Mouse (Mus musculus) kidney, postnatal 0 days (tissue): ENCODE measurements around the gene Tob2. TPM values are rescaled to one million over a fixed set of nuclear protein-coding genes. Genes with fewer than 3 reads are reported as not detected.

Experiments used
- ATAC-seq: fragments of 200-750 bp; cut with Nextera tagmentation; replicated peaks from 2 replicates; pipeline ENCODE4 v1.8.0; 2017; ENCODE audit warnings: low read depth, moderate number of reproducible peaks, moderate TSS enrichment, moderate library complexity; ENCODE audit not compliant: low FRiP score
- DNase-seq: peaks from one replicate; pipeline ENCODE4 v3.0.0-alpha.2; 2016; ENCODE audit warnings: low spot score
- H3K27ac ChIP-seq: fragments of 300-500 bp; sonication (generic); 2 replicates; pipeline ENCODE4 v1.5.1; 2014; ENCODE audit warnings: mild to moderate bottlenecking
- H3K27me3 ChIP-seq: fragments of 300-500 bp; sonication (generic); 2 replicates; pipeline ENCODE4 v1.6.1; 2014; ENCODE audit warnings: low read length, mixed read lengths; ENCODE audit not compliant: insufficient read depth
- H3K36me3 ChIP-seq: fragments of 300-500 bp; sonication (generic); 2 replicates; pipeline ENCODE4 v1.6.1; 2014; ENCODE audit warnings: low read length, mixed read lengths; ENCODE audit not compliant: insufficient read depth
- H3K4me1 ChIP-seq: fragments of 300-500 bp; sonication (generic); replicated peaks from 2 replicates; pipeline ENCODE4 v1.6.1; 2014; ENCODE audit warnings: antibody characterized with exemption, low read length, mixed read lengths; ENCODE audit not compliant: insufficient read depth
- H3K4me2 ChIP-seq: fragments of 300-500 bp; sonication (generic); 2 replicates; pipeline ENCODE4 v1.6.1; 2014; ENCODE audit warnings: mild to moderate bottlenecking, low read length, moderate library complexity, mixed read lengths
- H3K4me3 ChIP-seq: fragments of 300-500 bp; sonication (generic); replicated peaks from 2 replicates; pipeline ENCODE4 v1.5.1; 2014; ENCODE audit warnings: low read depth, low read length
- H3K9ac ChIP-seq: fragments of 300-500 bp; sonication (generic); 2 replicates; pipeline ENCODE4 v1.6.1; 2014; ENCODE audit warnings: low read depth, low read length
- H3K9me3 ChIP-seq: fragments of 300-500 bp; sonication (generic); replicated peaks from 2 replicates; pipeline ENCODE4 v1.6.1; 2016; ENCODE audit warnings: low read length, inconsistent platforms, mixed read lengths
- CTCF ChIP-seq: IDR thresholded peaks from 2 replicates; pipeline ENCODE4 v1.5.1; 2016; ENCODE audit warnings: antibody characterized with exemption, low read depth, mild to moderate bottlenecking, moderate library complexity
- WGBS: fragments of 180-500 bp; shearing (Covaris S2); extraction: QIAGEN DNeasy Blood & Tissue Kit; methylation state at CpG from one replicate; pipeline ENCODE4 v1.1.7; 2014; 5-methylcytosine and 5-hydroxymethylcytosine counted together
- polyA plus RNA-seq: library from polyadenylated mRNA; unstranded; fragments of >200 nt; fragmentation: Nextera tagmentation; extraction: Ambion mirVana; gene quantifications from 2 replicates; pipeline ENCODE4 v1.2.1, GENCODE M21; 2015

Gene Tob2
- polyA plus RNA-seq, 1 experiment from 2014 or later: 22.5 TPM

DNA sequence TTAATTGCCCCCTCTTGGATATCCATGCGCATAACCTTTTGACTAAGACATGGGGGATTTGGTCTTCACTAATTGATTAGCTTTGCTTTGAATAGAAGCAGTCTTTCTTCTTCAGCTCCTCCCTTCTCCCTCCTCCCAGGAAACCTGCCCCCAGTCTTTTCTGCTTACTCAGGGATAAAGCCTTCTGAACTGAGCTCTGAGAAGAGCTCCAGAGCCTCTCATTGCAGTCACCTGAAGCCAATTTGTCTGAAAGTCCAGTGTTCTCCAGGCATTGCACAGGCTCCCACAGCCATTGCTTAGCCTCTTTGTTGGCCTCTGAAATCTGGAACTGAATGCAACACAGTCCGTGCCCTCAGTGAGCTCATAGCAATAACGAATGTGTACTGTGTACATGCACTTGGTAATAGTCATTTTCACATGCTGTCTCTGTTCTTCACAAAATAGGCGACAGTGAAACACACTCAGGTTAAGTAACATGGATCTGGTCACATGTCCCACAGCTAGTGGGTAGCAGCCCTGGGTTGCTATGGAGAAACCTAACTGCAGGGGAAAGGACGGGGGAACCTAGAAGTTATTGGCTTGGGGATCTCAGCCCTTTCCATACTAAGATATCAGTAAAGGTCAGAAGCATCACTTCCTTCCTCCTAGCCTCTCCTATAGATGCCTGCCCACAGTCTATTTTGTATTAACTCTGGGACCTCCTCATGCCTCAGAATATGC is 44.5 kb downstream of the Tob2 start:
- WGBS: 86% methylated on average over 5 of the region's 5 CpGs
- Histone ChIP-seq H3K27ac (no peak overlapping the region), H3K36me3 (peaks cover 26% of the 10 kb centered on the region), H3K4me2 (no peak overlapping the region), H3K9me3 (no peaks in the 10 kb centered on the region), H3K4me1 (peaks cover 10% of the 10 kb centered on the region), H3K9ac (no peak overlapping the region), H3K27me3 (no peaks in the 10 kb centered on the region), H3K4me3 (no peak overlapping the region)
- ATAC-seq: no peak
- TF ChIP-seq CTCF: no peak
- DNase-seq: no peak

DNA sequence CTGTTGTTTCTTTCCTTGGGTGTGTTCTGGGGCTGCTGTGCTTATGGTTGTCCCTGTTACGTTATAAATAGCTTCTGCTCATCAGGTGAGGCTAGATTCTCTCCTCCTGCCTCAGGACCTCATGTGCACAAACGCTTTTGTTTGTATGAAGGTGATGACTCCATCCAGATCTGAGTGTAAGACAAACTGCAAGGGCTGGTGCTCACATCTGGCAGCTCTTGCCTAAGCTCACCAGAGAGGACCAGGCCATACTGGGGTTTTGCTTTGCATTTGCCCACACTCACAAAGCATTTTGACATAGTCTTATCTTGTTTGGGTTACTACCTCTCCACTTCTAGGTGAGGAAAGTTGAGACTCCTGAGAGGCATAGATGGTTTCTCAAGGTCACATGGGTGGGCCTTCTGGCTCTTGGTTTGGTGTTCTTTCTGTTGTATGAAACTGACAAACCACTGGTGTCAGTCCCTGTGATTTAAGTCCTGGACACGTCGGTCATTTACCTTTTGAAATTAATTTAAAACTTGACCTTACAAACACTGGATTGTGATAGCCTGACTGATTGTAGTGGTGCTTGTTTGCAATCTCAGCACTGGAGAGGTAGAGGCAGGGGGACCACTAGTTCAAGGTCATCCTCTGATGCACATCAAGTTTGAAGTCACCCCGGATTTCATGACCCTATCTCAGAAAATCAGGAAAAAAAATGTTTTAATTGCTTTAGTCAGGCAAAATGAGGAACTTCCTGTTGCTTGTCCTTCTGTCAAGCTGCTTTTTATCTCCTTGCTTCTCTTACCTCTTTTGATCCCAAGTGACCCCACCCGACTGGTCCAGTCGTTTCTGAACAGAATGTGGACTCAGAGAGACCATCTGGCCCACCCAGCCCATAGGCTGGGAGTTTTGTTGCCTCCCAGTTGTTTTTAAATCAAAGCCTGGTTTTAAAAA is 45.6 kb downstream of the Tob2 start:
- Histone ChIP-seq H3K9me3 (no peaks in the 10 kb centered on the region), H3K27me3 (no peaks in the 10 kb centered on the region), H3K36me3 (peaks cover 21% of the 10 kb centered on the region), H3K4me1 (peaks cover 11% of the 10 kb centered on the region), H3K27ac (no peak overlapping the region), H3K4me2 (peak overlapping the region; percentile 71; the same call in 1 of the 2 replicates), H3K9ac (peak overlapping the region; percentile 81; the same call in 1 of the 2 replicates), H3K4me3 (no peak overlapping the region)
- ATAC-seq: no peak
- no peak for TF ChIP-seq CTCF
- 61% methylated on average over 7 of the region's 7 CpGs for WGBS
- no peak for DNase-seq

DNA sequence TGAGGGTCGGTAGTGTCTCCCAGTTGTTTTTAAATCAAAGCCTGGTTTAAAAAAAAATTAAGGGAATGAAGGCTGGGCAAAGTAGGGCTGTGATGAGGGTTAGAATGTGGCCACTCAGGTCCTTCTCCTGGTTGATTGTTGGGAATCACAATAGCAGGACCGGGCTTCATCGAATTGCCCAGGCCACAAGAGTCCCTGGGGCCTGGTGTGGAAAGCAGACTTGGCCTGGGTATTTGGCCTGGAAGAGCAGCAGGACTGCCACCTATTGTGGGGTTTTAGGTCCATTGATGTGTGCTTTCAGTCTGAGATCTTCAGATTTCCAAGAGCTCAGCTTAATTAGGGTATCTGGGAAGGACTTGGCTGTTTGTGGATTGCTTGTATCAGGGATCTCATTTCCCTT is 46.3 kb downstream of the Tob2 start:
- Histone ChIP-seq H3K36me3 (peaks cover 16% of the 10 kb centered on the region), H3K4me3 (peak overlapping the region; percentile 65), H3K4me2 (peak overlapping the region; percentile 71), H3K4me1 (peaks cover 11% of the 10 kb centered on the region), H3K9ac (peak overlapping the region; percentile 81), H3K27me3 (no peaks in the 10 kb centered on the region), H3K27ac (peak overlapping the region; percentile 92; the same call in 1 of the 2 replicates), H3K9me3 (no peaks in the 10 kb centered on the region)
- ATAC-seq: no peak
- no peak for TF ChIP-seq CTCF
- no peak for DNase-seq
- WGBS: 33% methylated on average over 3 of the region's 3 CpGs

DNA sequence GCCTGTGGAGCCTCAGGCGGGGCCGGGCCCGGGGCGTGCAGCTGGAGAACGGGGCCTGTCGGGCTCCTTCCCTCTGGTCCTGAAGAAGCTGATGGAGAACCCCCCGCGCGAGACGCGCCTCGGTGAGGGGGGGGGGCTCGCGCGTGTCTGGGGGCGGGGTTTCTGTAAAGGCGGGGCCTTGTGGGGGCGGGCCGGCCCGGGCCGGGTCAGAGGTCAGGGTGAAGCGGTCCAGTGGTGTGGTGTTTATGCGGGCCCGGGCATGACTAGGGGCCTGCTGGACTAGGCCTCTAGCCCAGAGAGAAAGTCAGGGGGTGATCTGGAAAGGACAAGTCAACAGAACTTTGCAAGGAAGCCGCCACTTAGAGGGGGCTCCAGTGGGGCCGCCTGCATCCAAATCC is 47.0 kb downstream of the Tob2 start:
- Histone ChIP-seq H3K36me3 (peaks cover 9% of the 10 kb centered on the region), H3K4me2 (peak overlapping the region; percentile 71), H3K4me3 (peak overlapping the region; percentile 65), H3K27ac (peak overlapping the region; percentile 92), H3K4me1 (peaks cover 11% of the 10 kb centered on the region), H3K9me3 (no peaks in the 10 kb centered on the region), H3K9ac (peak overlapping the region; percentile 81), H3K27me3 (no peaks in the 10 kb centered on the region)
- TF ChIP-seq CTCF: no peak
- WGBS: 1% methylated on average over 22 of the region's 26 CpGs
- DNase-seq (peak; percentile 63), ATAC-seq (peak; percentile 30)

DNA sequence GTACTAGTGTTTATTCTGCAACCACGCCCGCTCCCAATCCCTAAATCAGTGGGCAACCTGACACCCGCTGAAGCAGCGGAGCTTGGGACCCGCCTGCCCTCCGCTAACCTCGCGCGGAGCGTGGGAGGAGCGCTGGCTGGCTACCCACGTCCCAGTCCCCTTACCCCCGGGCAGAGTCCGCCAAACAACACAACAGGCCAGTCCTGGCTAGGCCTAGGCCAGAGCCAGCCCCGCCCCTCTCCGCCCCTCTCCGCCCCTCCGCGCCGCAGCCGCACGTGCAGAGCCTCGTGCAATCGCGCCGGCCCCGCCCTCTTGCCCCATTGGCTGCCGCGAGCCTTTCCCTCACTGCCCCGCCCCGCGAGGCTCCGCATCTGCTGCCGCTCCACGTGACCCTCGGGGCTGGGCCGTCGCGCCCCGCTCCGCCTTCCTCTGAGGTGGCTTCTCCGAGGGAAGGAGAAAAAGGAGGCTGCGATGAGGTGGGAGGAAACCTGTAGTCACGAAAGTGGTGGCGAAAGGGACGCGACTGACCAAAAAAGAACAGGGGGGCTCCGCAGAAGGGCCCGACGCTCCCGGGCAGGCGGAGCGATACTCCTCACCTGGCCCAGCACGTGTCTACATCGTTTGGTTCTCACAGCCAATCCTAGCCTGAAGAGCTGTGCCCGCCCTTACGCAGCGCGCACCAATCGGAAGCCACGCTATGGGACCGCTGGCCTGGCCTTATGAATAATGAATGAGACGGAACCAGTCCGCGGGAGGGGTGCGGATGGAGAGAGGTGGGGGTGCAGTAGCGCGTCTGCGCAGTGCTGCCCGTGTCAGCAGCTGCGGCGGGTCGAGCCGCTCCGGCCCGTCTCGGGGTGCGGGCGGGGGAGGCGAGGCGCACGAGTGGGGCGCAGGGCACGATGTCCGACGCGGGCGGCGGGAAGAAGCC is 47.7 kb downstream of the Tob2 start:
- peak; percentile 99 for DNase-seq
- Histone ChIP-seq H3K27me3 (no peaks in the 10 kb centered on the region), H3K9ac (peak overlapping the region; percentile 81), H3K4me3 (peak overlapping the region; percentile 65), H3K9me3 (no peaks in the 10 kb centered on the region), H3K4me2 (peak overlapping the region; percentile 71), H3K27ac (peak overlapping the region; percentile 92), H3K4me1 (peaks cover 17% of the 10 kb centered on the region), H3K36me3 (0 out of 2 replicates have a peak, but pooled peaks cover 3% of the 10 kb centered on the region)
- no peak for TF ChIP-seq CTCF
- peak; percentile 95 for ATAC-seq
- under 1% methylated on average over 88 of the region's 89 CpGs for WGBS
